Mouse (Mus musculus) MEL (cell line): ENCODE results near the gene Eef2k. TPM values are rescaled to one million over a fixed set of nuclear protein-coding genes. Genes with fewer than 3 reads are reported as not detected.

Experiments
- DNase-seq: peaks from one replicate; pipeline ENCODE4 v3.0.0; 2011; ENCODE audit warnings: low read depth, low spot score
- H3K27ac ChIP-seq: 2 replicates; pipeline ENCODE4 v1.5.1; 2012; ENCODE audit warnings: low read depth, mild to moderate bottlenecking, control low read depth, low read length, moderate library complexity; ENCODE audit not compliant: control insufficient read depth
- H3K27me3 ChIP-seq, 2 experiments: fragments of 150-350 bp in 1 of 2; sonication (generic) in 1 of 2; 2 replicates each; pipeline ENCODE4 v1.6.1; 2012; ENCODE audit warnings: low read length in 2 of 2, mild to moderate bottlenecking in 2 of 2, improper control_type of control experiment in 1 of 2, moderate library complexity in 1 of 2; ENCODE audit not compliant: insufficient read depth in 2 of 2, control insufficient read depth in 1 of 2
- H3K36me3 ChIP-seq, 2 experiments: 2 replicates each; pipeline ENCODE4 v1.6.1; 2012 to 2014; ENCODE audit warnings: low read length in 2 of 2, improper control_type of control experiment in 1 of 2, inconsistent platforms in 1 of 2, mild to moderate bottlenecking in 1 of 2; ENCODE audit not compliant: insufficient read depth in 2 of 2, control insufficient read depth in 1 of 2
- H3K4me1 ChIP-seq, 2 experiments: fragments of 150-350 bp in 1 of 2; sonication (generic) in 1 of 2; 2 replicates each; pipeline ENCODE4 v1.6.1; 2012; ENCODE audit warnings: low read length in 2 of 2, improper control_type of control experiment in 1 of 2, mild to moderate bottlenecking in 1 of 2; ENCODE audit not compliant: insufficient read depth in 2 of 2, control insufficient read depth in 1 of 2
- H3K4me3 ChIP-seq, 2 experiments: fragments of 150-350 bp in 1 of 2; sonication (generic) in 1 of 2; 2 replicates each; pipeline ENCODE4 v1.5.1; 2012; ENCODE audit warnings: low read depth in 2 of 2, low read length in 2 of 2, mild to moderate bottlenecking in 2 of 2, moderate library complexity in 2 of 2, control low read depth in 1 of 2, improper control_type of control experiment in 1 of 2; ENCODE audit not compliant: control insufficient read depth in 1 of 2, insufficient read depth in 1 of 2
- H3K79me2 ChIP-seq: 2 replicates; pipeline ENCODE4 v1.6.1; 2012; ENCODE audit warnings: mild to moderate bottlenecking, low read length, moderate library complexity; ENCODE audit not compliant: control insufficient read depth, poor library complexity, insufficient read depth
- H3K9ac ChIP-seq: 2 replicates; pipeline ENCODE4 v1.6.1; 2012; ENCODE audit warnings: low read depth, mild to moderate bottlenecking, control low read depth, low read length, moderate library complexity; ENCODE audit not compliant: control insufficient read depth, poor library complexity, severe bottlenecking
- H3K9me3 ChIP-seq: fragments of 150-350 bp; sonication (generic); replicated peaks from 2 replicates; pipeline ENCODE4 v1.6.1; 2012; ENCODE audit warnings: mild to moderate bottlenecking, low read length, improper control_type of control experiment, moderate library complexity; ENCODE audit not compliant: insufficient read depth
- BHLHE40 ChIP-seq: IDR thresholded peaks from 2 replicates; pipeline ENCODE4 v1.6.1; 2012; ENCODE audit warnings: low read depth, mild to moderate bottlenecking, inconsistent platforms, low read length, improper control_type of control experiment, borderline replicate concordance
- CHD1 ChIP-seq: IDR thresholded peaks from 2 replicates; pipeline ENCODE4 v1.6.1; 2012; ENCODE audit warnings: low read depth, mild to moderate bottlenecking, inconsistent platforms, low read length, improper control_type of control experiment
- CHD2 ChIP-seq: IDR thresholded peaks from 2 replicates; pipeline ENCODE4 v1.6.1; 2011; ENCODE audit warnings: low read length, improper control_type of control experiment
- ELF1 ChIP-seq: IDR thresholded peaks from 2 replicates; pipeline ENCODE4 v1.6.1; 2014; ENCODE audit warnings: low read depth, mild to moderate bottlenecking, inconsistent platforms, low read length, improper control_type of control experiment, moderate library complexity
- EP300 ChIP-seq, 2 experiments: IDR thresholded peaks; 2 replicates each; pipeline ENCODE4 v1.6.1; 2011; ENCODE audit warnings: improper control_type of control experiment in 2 of 2, low read length in 2 of 2, low read depth in 1 of 2, mild to moderate bottlenecking in 1 of 2
- ETS1 ChIP-seq: IDR thresholded peaks from 2 replicates; pipeline ENCODE4 v1.6.1; 2012; ENCODE audit warnings: low read depth, mild to moderate bottlenecking, inconsistent platforms, low read length, improper control_type of control experiment, moderate library complexity
- GABPA ChIP-seq: IDR thresholded peaks from 2 replicates; pipeline ENCODE4 v1.6.1; 2012; ENCODE audit warnings: low read depth, mild to moderate bottlenecking, inconsistent platforms, low read length, improper control_type of control experiment, moderate library complexity
- HCFC1 ChIP-seq: IDR thresholded peaks from 2 replicates; pipeline ENCODE4 v1.6.1; 2012; ENCODE audit warnings: low read depth, mild to moderate bottlenecking, inconsistent platforms, low read length, improper control_type of control experiment, moderate library complexity
- KAT2A ChIP-seq: conservative IDR thresholded peaks from 2 replicates; pipeline ENCODE4 v1.6.1; 2012; ENCODE audit warnings: low read depth, low read length, improper control_type of control experiment, inconsistent platforms
- MAX ChIP-seq: IDR thresholded peaks from 2 replicates; pipeline ENCODE4 v1.6.1; 2011; ENCODE audit warnings: low read length, improper control_type of control experiment
- MAZ ChIP-seq: IDR thresholded peaks from 2 replicates; pipeline ENCODE4 v1.6.1; 2012; ENCODE audit warnings: low read depth, mild to moderate bottlenecking, inconsistent platforms, low read length, improper control_type of control experiment
- MEF2A ChIP-seq: IDR thresholded peaks from 2 replicates; pipeline ENCODE4 v1.6.1; 2014; ENCODE audit warnings: low read depth, mild to moderate bottlenecking, inconsistent platforms, low read length, improper control_type of control experiment; ENCODE audit not compliant: poor library complexity, insufficient replicate concordance, severe bottlenecking; ENCODE audit errors: extremely low read depth
- MXI1 ChIP-seq: IDR thresholded peaks from 2 replicates; pipeline ENCODE4 v1.6.1; 2011; ENCODE audit warnings: mild to moderate bottlenecking, low read depth, low read length, improper control_type of control experiment
- NELFE ChIP-seq: IDR thresholded peaks from 2 replicates; pipeline ENCODE4 v1.6.1; 2011; ENCODE audit warnings: low read depth, low read length, improper control_type of control experiment
- NRF1 ChIP-seq: IDR thresholded peaks from 2 replicates; pipeline ENCODE4 v1.6.1; 2014; ENCODE audit warnings: low read depth, mild to moderate bottlenecking, inconsistent platforms, low read length, improper control_type of control experiment, moderate library complexity; ENCODE audit not compliant: poor library complexity, insufficient read depth, severe bottlenecking
- POLR2A ChIP-seq, 2 experiments: IDR thresholded peaks; 2 replicates each; pipeline ENCODE4 v1.6.1; 2011 to 2012; ENCODE audit warnings: low read length in 2 of 2, mild to moderate bottlenecking in 2 of 2, control low read depth in 1 of 2, improper control_type of control experiment in 1 of 2, low read depth in 1 of 2, moderate library complexity in 1 of 2; ENCODE audit not compliant: control insufficient read depth in 1 of 2, insufficient read depth in 1 of 2, poor library complexity in 1 of 2
- POLR2AphosphoS5 ChIP-seq: IDR thresholded peaks from 2 replicates; pipeline ENCODE4 v1.6.1; 2012; ENCODE audit warnings: low read depth, borderline replicate concordance, mild to moderate bottlenecking, inconsistent platforms, low read length, moderate library complexity, mixed read lengths
- RCOR1 ChIP-seq: IDR thresholded peaks from 2 replicates; pipeline ENCODE4 v1.6.1; 2012; ENCODE audit warnings: low read depth, mild to moderate bottlenecking, inconsistent platforms, low read length, improper control_type of control experiment
- SIN3A ChIP-seq: IDR thresholded peaks from 2 replicates; pipeline ENCODE4 v1.6.1; 2012; ENCODE audit warnings: low read length, improper control_type of control experiment, inconsistent platforms
- SMC3 ChIP-seq: IDR thresholded peaks from 2 replicates; pipeline ENCODE4 v1.6.1; 2011; ENCODE audit warnings: low read depth, low read length, improper control_type of control experiment
- TAL1 ChIP-seq: IDR thresholded peaks from 2 replicates; pipeline ENCODE4 v1.6.1; 2012; ENCODE audit warnings: mild to moderate bottlenecking, inconsistent platforms, low read length, moderate library complexity, mixed read lengths
- TBP ChIP-seq: IDR thresholded peaks from 2 replicates; pipeline ENCODE4 v1.8.0; 2011; ENCODE audit warnings: low read depth, low read length, improper control_type of control experiment
- TCF12 ChIP-seq: IDR thresholded peaks from 2 replicates; pipeline ENCODE4 v1.6.1; 2014; ENCODE audit warnings: low read depth, mild to moderate bottlenecking, inconsistent platforms, low read length, improper control_type of control experiment, moderate library complexity
- UBTF ChIP-seq: IDR thresholded peaks from 2 replicates; pipeline ENCODE4 v1.6.1; 2012; ENCODE audit warnings: low read depth, mild to moderate bottlenecking, inconsistent platforms, low read length, improper control_type of control experiment, moderate library complexity, borderline replicate concordance; ENCODE audit not compliant: insufficient read depth
- USF1 ChIP-seq: IDR thresholded peaks from 2 replicates; pipeline ENCODE4 v1.6.1; 2014; ENCODE audit warnings: low read depth, mild to moderate bottlenecking, inconsistent platforms, low read length, improper control_type of control experiment, moderate library complexity
- USF2 ChIP-seq, 2 experiments: IDR thresholded peaks; 2 replicates each; pipeline ENCODE4 v1.6.1; 2011 to 2012; ENCODE audit warnings: improper control_type of control experiment in 2 of 2, low read length in 2 of 2, borderline replicate concordance in 1 of 2, inconsistent platforms in 1 of 2, low read depth in 1 of 2, mild to moderate bottlenecking in 1 of 2; ENCODE audit not compliant: insufficient read depth in 1 of 2
- ZC3H11A ChIP-seq: IDR thresholded peaks from 2 replicates; pipeline ENCODE4 v1.6.1; 2012; ENCODE audit warnings: low read depth, mild to moderate bottlenecking, inconsistent platforms, low read length, improper control_type of control experiment
- ZKSCAN1 ChIP-seq: IDR thresholded peaks from 2 replicates; pipeline ENCODE4 v1.6.1; 2012; ENCODE audit warnings: low read depth, mild to moderate bottlenecking, inconsistent platforms, low read length, improper control_type of control experiment, moderate library complexity
- ZMIZ1 ChIP-seq: IDR thresholded peaks from 2 replicates; pipeline ENCODE4 v1.6.1; 2012; ENCODE audit warnings: low read depth, mild to moderate bottlenecking, inconsistent platforms, low read length, improper control_type of control experiment, moderate library complexity
- ZNF384 ChIP-seq: IDR thresholded peaks from 2 replicates; pipeline ENCODE4 v1.6.1; 2012; ENCODE audit warnings: low read depth, mild to moderate bottlenecking, inconsistent platforms, low read length, improper control_type of control experiment
- polyA plus RNA-seq, 2 experiments: library from polyadenylated mRNA; stranded (reverse) in 1 of 2; unstranded in 1 of 2; fragments of >175 nt in 1 of 2; fragments of >200 nt in 1 of 2; gene quantifications; 2 replicates each; pipeline versions ENCODE4 v1.2.1 to v1.2.4; 2012; ENCODE audit warnings: low replicate concordance in 2 of 2, low read depth in 1 of 2; ENCODE audit not compliant: insufficient read length in 2 of 2, insufficient read depth in 1 of 2, missing spikeins in 1 of 2
- total RNA-seq: library from RNA; depleted of rRNA; stranded (reverse); fragments of 300-350 nt; gene quantifications from 2 replicates; pipeline ENCODE4 v1.2.3, GENCODE M21; 2012

The Eef2k gene
- total and polyA plus RNA-seq, 3 experiments, result 56.2 to 69.2 TPM; not detected in 1

- TF ChIP-seq MXI1 (peak; percentile 94), TAL1 (no peak)
Observed at GRCm38 (mm10) chr7:120834863-120835372, 7.7 kb upstream of the Eef2k start (continued).

DNA sequence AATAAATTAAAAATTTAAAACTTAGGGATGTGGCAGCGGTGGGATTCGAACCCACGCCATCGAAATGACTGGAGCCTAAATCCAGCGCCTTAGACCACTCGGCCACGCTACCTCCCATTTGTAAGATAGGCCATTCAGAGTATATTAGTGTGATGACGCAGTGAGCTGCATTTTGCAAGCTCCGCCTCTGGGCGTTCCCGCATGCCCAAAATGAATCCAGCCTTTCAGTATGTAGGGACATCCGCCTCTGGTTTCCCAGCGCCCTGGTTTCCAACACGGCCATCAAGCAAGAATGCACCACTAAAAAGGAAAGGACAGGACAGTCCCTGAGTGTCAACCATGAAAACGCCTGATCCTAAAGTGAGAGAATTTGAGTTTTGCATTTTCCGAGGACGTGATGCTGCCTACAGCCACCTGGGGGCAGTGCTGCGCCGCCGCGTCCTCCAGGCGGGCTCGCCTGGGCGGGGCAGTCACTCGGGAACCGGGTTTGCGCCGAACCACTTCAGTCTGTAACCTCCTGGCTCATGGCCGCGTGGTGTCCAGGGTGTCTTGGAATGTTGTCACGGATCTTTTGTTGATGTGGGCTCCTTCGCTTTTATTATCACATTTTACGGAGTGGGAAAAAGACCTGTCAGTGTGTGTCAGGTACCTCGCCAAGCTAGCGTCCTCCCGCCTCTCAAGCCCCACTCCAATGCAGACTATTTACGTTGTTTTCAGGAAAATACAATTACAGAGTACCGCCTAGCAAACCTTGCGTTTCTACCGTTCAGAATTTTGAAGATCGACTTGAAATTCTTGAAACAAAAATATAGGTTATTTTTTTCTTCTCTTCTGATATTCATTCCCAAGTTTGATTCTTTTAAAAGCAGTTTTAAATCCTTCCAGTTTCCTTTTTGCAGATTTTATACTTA lies 6.9 kb upstream of the Eef2k start:
- DNase-seq, result peak; percentile 92
- Histone ChIP-seq H3K36me3 (peaks cover 0 to 10% of the 10 kb centered on the region in 2 experiments; a peak in 2 of 4 replicates), H3K27ac (peak overlapping the region; percentile 92), H3K79me2 (peaks cover 1% of the 10 kb centered on the region; the same call in 1 of the 2 replicates), H3K4me3 (peak overlapping the region; percentile 61 to 99), H3K27me3 (no peaks in the 10 kb centered on the region), H3K4me1 (peaks cover 5 to 18% of the 10 kb centered on the region in 2 experiments), H3K9me3 (no peaks in the 10 kb centered on the region), H3K9ac (peak overlapping the region; percentile 88)
- TF ChIP-seq ZNF384, result 0 out of 2 replicates have a peak, but pooled peaks have one; percentile 13
- TF ChIP-seq TAL1, result no peak
- TF ChIP-seq TCF12, result 0 out of 2 replicates have a peak, but pooled peaks have one; percentile 35
- TF ChIP-seq ETS1, result peak; percentile 40; the same call in 1 of the 2 replicates
- no peak for TF ChIP-seq POLR2AphosphoS5
- peak; percentile 94; the same call in 1 of the 2 replicates for TF ChIP-seq MAZ
- TF ChIP-seq ZC3H11A, result peak; percentile 95
- no peak for TF ChIP-seq USF1
- no peak; the same call in none of the 2 replicates for TF ChIP-seq SIN3A
- TF ChIP-seq CHD1, result peak; percentile 90; the same call in 1 of the 2 replicates
- peak; percentile 26; the same call in 1 of the 2 replicates for TF ChIP-seq BHLHE40
- TF ChIP-seq KAT2A, result peak; percentile 78
- TF ChIP-seq ELF1, result peak; percentile 58
- TF ChIP-seq UBTF, result no peak
- peak; percentile 83 for TF ChIP-seq MAX
- TF ChIP-seq CHD2, result no peak
- peak; percentile 100 for TF ChIP-seq TBP
- TF ChIP-seq NRF1, result 0 out of 2 replicates have a peak, but pooled peaks have one; percentile 7
- TF ChIP-seq ZMIZ1, result peak; percentile 56; the same call in 1 of the 2 replicates
- 0 out of 2 replicates have a peak, but pooled peaks have one; percentile 39 for TF ChIP-seq MXI1
- TF ChIP-seq MEF2A, result no peak
- TF ChIP-seq POLR2A (IDR thresholded peaks at IDR 0.05; ENCODE audit: control insufficient read depth in 1 of 2, insufficient read depth in 1 of 2, low read depth in 1 of 2, low read length in 2 of 2, poor library complexity in 1 of 2), result peak; percentile 25 to 28; a peak in 2 of 4 replicates
- TF ChIP-seq ZKSCAN1, result no peak
- TF ChIP-seq SMC3, result peak; percentile 96
- no peak for TF ChIP-seq EP300 (IDR thresholded peaks at IDR 0.05; ENCODE audit: low read depth in 1 of 2, low read length in 2 of 2)
- TF ChIP-seq USF2 (IDR thresholded peaks at IDR 0.05; ENCODE audit: borderline replicate concordance in 1 of 2, insufficient read depth in 1 of 2, low read depth in 1 of 2, low read length in 2 of 2), result no peak
- 0 out of 2 replicates have a peak, but pooled peaks have one; percentile 17 for TF ChIP-seq HCFC1
- TF ChIP-seq NELFE, result peak; percentile 57
- no peak for TF ChIP-seq RCOR1
- TF ChIP-seq GABPA, result no peak
